Mouse (Mus musculus) embryonic facial prominence, embryonic 13.5 days (tissue): Measurements from ENCODE around the gene Insl5. TPM values are rescaled to one million over a fixed set of nuclear protein-coding genes. Genes with fewer than 3 reads are reported as not detected.

Experiments used
- ATAC-seq: fragments of 200-750 bp; cut with Nextera tagmentation; 2 replicates; pipeline ENCODE4 v1.8.0; 2017; ENCODE audit warnings: low read depth; ENCODE audit not compliant: insufficient number of reproducible peaks, insufficient read depth, low FRiP score, low TSS enrichment
- H3K27ac ChIP-seq: fragments of 300-500 bp; sonication (generic); 2 replicates; pipeline ENCODE4 v1.5.1; 2015; ENCODE audit warnings: moderate library complexity, mild to moderate bottlenecking, inconsistent platforms
- H3K27me3 ChIP-seq: fragments of 300-500 bp; sonication (generic); 2 replicates; pipeline ENCODE4 v1.6.1; 2015; ENCODE audit warnings: mild to moderate bottlenecking, inconsistent platforms
- H3K36me3 ChIP-seq: fragments of 300-500 bp; sonication (generic); 2 replicates; pipeline ENCODE4 v1.6.1; 2015; ENCODE audit warnings: mild to moderate bottlenecking, inconsistent platforms
- H3K4me1 ChIP-seq: fragments of 300-500 bp; sonication (generic); 2 replicates; pipeline ENCODE4 v1.6.1; 2015; ENCODE audit warnings: inconsistent platforms
- H3K4me2 ChIP-seq: fragments of 300-500 bp; sonication (generic); 2 replicates; pipeline ENCODE4 v1.6.1; 2015; ENCODE audit warnings: moderate library complexity, mild to moderate bottlenecking, inconsistent platforms
- H3K4me3 ChIP-seq: fragments of 300-500 bp; sonication (generic); 2 replicates; pipeline ENCODE4 v1.5.1; 2015; ENCODE audit warnings: mild to moderate bottlenecking, inconsistent platforms
- H3K9ac ChIP-seq: fragments of 300-500 bp; sonication (generic); 2 replicates; pipeline ENCODE4 v1.6.1; 2015; ENCODE audit warnings: mild to moderate bottlenecking, inconsistent platforms
- H3K9me3 ChIP-seq: fragments of 300-500 bp; sonication (generic); 2 replicates; pipeline ENCODE4 v1.6.1; 2016; ENCODE audit warnings: inconsistent platforms
- WGBS: fragments of 180-500 bp; shearing (Covaris S2); methylation state at CpG from one replicate; pipeline ENCODE4 v1.1.7; 2015; ENCODE audit warnings: mixed read lengths; 5-methylcytosine and 5-hydroxymethylcytosine counted together
- polyA plus RNA-seq: library from polyadenylated mRNA; unstranded; fragments of >200 nt; fragmentation: Nextera tagmentation; extraction: Ambion mirVana; gene quantifications from 2 replicates; pipeline ENCODE4 v1.2.1, GENCODE M21; 2015

Gene Insl5
- polyA plus RNA-seq, 1 experiment from 2014 or later = not detected

DNA sequence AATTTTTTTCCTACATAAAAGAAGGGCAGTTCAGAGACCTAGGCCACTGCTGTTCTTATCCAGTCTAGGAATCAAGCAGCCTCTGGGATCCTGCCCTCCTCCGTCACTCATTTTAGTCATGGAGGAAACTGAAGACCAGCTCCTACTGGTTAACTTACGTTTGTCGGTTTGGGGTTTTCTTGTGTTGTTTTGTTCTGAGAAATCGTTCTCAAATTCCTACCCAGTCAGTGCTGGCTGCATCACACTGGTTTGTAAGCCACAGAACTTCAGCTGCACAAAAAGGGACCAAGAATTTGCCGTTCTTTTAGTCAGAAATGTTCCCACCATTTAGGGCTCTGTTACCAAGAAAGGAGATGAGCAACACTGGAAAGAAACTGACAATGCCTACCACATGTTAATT, 37.3 kb downstream of the Insl5 start:
- H3K27ac ChIP-seq = 0 out of 2 replicates have a peak overlapping the region, but pooled peaks have one; percentile 39
- H3K4me1 ChIP-seq = peaks cover 19% of the 10 kb centered on the region
- H3K9me3 ChIP-seq = no peaks in the 10 kb centered on the region
- no peak overlapping the region for H3K4me3 ChIP-seq
- no peak overlapping the region for H3K4me2 ChIP-seq
- no peak overlapping the region for H3K9ac ChIP-seq
- no peaks in the 10 kb centered on the region for H3K27me3 ChIP-seq
- no peaks in the 10 kb centered on the region for H3K36me3 ChIP-seq
- WGBS = 33% methylated on average over 5 of the region's 5 CpGs
- ATAC-seq = no peak

DNA sequence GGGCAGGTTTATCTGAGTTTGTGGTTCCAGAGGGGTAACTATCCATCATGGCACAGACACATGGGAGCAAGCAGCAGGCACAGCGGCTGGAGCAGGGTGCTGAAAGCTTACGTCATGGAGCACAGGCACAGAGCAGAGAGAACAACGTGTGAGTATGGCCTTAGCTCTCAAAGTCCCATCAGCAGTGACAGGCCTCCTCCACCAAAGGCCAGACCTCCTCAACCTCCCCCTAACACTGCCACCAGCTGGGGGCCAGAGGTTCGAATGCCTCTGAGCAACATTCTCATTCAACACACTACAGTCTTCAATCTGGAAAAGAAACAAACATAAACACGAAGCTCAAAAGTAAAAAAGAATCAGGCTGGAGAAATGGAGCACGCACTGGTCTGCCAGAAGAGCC, 38.1 kb downstream of the Insl5 start:
- ATAC-seq = no peak
- Histone ChIP-seq H3K9me3 (no peaks in the 10 kb centered on the region), H3K27me3 (no peaks in the 10 kb centered on the region), H3K4me2 (no peak overlapping the region), H3K9ac (no peak overlapping the region), H3K27ac (no peak overlapping the region), H3K4me3 (no peak overlapping the region), H3K36me3 (no peaks in the 10 kb centered on the region), H3K4me1 (peaks cover 19% of the 10 kb centered on the region)
- 80% methylated on average over 6 of the region's 6 CpGs for WGBS

DNA sequence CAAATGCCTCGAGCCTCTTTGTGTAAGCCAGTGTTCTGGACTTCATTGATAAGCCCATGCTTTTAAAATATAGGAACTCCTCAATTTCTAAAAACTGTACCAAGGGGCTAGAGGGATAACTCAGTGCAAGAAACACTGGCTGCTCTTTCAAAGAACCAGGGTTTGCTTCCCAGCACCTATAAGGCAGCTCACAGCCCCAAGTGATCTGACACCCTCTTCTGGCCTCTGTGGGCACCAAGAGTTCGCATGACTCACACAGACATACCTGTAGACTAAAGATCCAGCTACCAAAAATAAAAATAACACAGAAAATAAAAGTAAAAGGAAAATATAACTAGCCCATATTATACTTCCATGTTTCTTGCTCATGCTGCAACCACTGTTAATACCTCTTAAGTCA, 38.9 kb downstream of the Insl5 start:
- Histone ChIP-seq H3K27me3 (no peaks in the 10 kb centered on the region), H3K4me1 (peaks cover 19% of the 10 kb centered on the region), H3K27ac (no peak overlapping the region), H3K9me3 (no peaks in the 10 kb centered on the region), H3K9ac (no peak overlapping the region), H3K36me3 (no peaks in the 10 kb centered on the region), H3K4me3 (no peak overlapping the region), H3K4me2 (no peak overlapping the region)
- WGBS = 64% methylated on average over 2 of the region's 2 CpGs
- ATAC-seq = no peak

DNA sequence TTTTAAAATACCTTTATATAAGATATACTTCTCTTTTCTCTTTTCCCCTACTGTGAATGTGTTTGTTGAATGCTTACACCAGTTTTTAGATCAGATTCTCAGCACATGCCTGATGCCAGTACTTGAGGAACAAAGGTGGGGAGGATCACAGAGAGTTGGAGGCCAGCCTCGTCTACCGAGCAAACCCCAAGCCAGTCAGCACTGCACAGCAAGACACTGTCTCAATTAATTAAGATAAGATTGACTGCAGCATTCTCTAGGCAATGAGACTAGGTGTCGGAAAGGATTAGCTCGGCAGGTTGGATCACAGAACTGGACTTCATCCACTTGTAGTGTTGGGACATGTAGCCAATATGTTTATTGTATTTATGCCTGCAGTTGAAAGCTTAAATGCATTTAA, 39.3 kb downstream of the Insl5 start:
- no peak for ATAC-seq

DNA sequence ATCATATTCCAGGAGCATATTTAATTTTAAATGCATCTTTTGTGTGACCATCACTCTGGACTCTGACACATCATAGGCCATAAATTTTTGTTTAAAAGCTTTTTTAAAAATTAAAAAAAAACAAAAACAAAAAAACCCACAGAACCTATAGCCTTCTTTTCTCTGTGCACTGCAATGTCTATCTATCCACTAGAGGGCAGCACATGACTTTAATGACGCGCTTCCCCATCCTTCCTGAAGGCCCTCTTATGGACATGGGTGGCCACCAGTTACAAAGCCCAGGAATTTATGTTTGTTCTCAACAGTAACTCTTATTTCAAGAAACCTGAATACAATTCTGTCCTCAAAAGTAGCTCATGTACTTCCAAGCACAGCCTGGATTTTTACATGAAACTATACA, 39.7 kb downstream of the Insl5 start:
- no peak for ATAC-seq
- Histone ChIP-seq H3K9ac (no peak overlapping the region), H3K4me1 (peaks cover 17% of the 10 kb centered on the region), H3K27ac (no peak overlapping the region), H3K27me3 (no peaks in the 10 kb centered on the region), H3K4me2 (no peak overlapping the region), H3K36me3 (no peaks in the 10 kb centered on the region), H3K9me3 (no peaks in the 10 kb centered on the region), H3K4me3 (no peak overlapping the region)
- 0% methylated on average over 2 of the region's 2 CpGs for WGBS

More for the DNA sequence above, 39.3 kb downstream of the Insl5 start:
- H3K4me1 ChIP-seq = peaks cover 20% of the 10 kb centered on the region
- no peak overlapping the region for H3K4me2 ChIP-seq
- H3K36me3 ChIP-seq = no peaks in the 10 kb centered on the region
- WGBS = 62% methylated on average over 4 of the region's 4 CpGs
- no peaks in the 10 kb centered on the region for H3K27me3 ChIP-seq
- H3K27ac ChIP-seq = no peak overlapping the region
- H3K4me3 ChIP-seq = no peak overlapping the region
- H3K9ac ChIP-seq = no peak overlapping the region
- H3K9me3 ChIP-seq = no peaks in the 10 kb centered on the region

DNA sequence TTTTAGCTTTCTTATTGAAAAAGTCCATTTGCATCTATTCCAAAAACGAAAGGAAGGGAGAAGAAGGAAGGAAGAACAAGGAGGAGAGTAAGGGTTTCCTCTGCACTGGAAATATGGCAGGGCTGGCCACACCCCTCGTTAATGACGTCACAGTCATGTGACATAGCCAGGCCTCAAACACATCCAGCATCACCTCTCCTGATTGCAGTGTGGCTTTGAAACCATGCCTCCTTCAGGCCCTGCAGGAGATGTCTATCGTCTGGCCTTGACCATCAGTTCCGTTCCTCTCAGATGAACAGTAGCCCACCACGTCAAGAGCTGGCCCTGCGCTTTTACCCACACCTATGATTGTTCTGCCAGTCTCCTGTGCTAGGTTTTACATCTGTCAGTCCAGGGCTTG, 40.5 kb downstream of the Insl5 start:
- 74% methylated on average over 7 of the region's 7 CpGs for WGBS
- Histone ChIP-seq H3K27ac (no peak overlapping the region), H3K36me3 (no peaks in the 10 kb centered on the region), H3K4me1 (peaks cover 10% of the 10 kb centered on the region), H3K9me3 (no peaks in the 10 kb centered on the region), H3K4me2 (no peak overlapping the region), H3K9ac (no peak overlapping the region), H3K4me3 (no peak overlapping the region), H3K27me3 (no peaks in the 10 kb centered on the region)
- ATAC-seq = no peak

DNA sequence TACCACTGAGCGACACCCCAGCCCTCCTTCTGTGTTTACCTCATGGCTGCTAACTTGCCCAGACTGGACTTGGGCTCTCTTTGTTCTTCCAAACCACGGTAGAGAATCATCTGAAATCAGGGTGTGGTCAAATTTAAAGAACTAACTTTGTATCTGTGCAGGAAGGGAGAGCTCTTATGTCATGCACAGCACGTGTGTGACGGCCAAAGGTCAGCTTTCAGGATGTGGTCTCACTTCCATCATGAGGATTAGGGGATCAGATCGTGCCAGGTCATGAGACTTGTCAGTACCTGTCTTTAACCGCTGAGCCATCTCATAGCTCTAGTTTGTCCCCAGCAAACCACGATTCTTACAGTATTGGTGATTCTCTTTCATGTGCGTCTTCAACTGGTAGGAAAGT, 44.9 kb downstream of the Insl5 start:
- ATAC-seq = no peak
- Histone ChIP-seq H3K4me3 (no peak overlapping the region), H3K4me1 (peaks cover 17% of the 10 kb centered on the region), H3K9me3 (no peaks in the 10 kb centered on the region), H3K4me2 (no peak overlapping the region), H3K36me3 (no peaks in the 10 kb centered on the region), H3K27me3 (peaks cover 5% of the 10 kb centered on the region), H3K9ac (no peak overlapping the region), H3K27ac (no peak overlapping the region)
- 68% methylated on average over 8 of the region's 8 CpGs for WGBS

DNA sequence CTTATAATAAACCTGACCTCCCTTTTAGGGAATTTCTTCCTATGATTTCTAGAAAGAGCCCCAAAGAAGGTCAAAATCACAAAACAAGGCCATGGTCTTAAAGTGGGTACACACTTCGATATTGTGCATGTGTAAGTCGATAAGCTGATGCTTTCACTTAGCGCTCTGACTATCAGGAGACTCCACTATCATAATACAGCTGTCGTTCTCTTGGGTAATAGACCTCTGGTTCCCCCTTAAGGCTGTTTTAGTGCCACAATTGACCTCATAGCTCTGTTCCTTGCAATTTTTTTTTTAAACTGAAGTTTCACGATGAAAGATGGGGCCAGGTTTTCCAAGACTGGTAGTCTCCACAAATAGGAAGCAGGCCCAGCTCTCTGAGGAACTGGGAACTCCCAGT, 47.3 kb downstream of the Insl5 start:
- H3K9ac ChIP-seq = no peak overlapping the region
- H3K9me3 ChIP-seq = no peaks in the 10 kb centered on the region
- H3K36me3 ChIP-seq = no peaks in the 10 kb centered on the region
- peaks cover 5% of the 10 kb centered on the region for H3K27me3 ChIP-seq
- peak overlapping the region; percentile 82 for H3K4me2 ChIP-seq
- ATAC-seq = no peak
- H3K27ac ChIP-seq = no peak overlapping the region
- WGBS = 49% methylated on average over 5 of the region's 5 CpGs
- peaks cover 22% of the 10 kb centered on the region for H3K4me1 ChIP-seq
- peak overlapping the region; percentile 44; the same call in 1 of the 2 replicates for H3K4me3 ChIP-seq

DNA sequence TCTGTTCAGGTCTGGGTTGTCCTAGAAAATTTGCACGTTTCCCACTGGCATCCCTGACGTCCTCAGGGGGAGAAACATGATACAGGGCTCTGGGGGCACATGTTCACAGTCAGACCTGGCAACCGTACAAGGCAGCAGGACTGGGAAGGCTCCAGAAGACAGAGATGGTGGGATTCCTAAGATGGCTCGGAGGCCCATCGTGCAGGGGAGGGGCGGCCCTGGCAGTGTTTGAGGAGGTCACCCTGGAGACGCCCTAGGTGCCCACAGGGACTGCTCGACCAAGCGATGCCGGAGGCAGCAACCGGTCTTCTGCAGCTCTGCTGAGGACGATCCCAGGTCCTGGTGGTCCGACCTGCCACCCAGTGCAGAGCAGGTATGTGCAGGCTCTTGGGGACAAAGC, 48.2 kb downstream of the Insl5 start, which contains the start of gene Tctex1d1:
TSS of gene Tctex1d1 (plus strand) at position 167 of the 400 bp plus-strand sequence.
- WGBS = under 1% methylated on average over 13 of the region's 13 CpGs
- Histone ChIP-seq H3K27me3 (peaks cover 5% of the 10 kb centered on the region), H3K9me3 (no peaks in the 10 kb centered on the region), H3K4me1 (peaks cover 22% of the 10 kb centered on the region), H3K36me3 (no peaks in the 10 kb centered on the region), H3K4me2 (peak within 1 kb of the TSS; percentile 82), H3K9ac (peak within 1 kb of the TSS; percentile 61), H3K4me3 (peak within 1 kb of the TSS; percentile 44), H3K27ac (no peak within 1 kb of the TSS)
- ATAC-seq = no peak

DNA sequence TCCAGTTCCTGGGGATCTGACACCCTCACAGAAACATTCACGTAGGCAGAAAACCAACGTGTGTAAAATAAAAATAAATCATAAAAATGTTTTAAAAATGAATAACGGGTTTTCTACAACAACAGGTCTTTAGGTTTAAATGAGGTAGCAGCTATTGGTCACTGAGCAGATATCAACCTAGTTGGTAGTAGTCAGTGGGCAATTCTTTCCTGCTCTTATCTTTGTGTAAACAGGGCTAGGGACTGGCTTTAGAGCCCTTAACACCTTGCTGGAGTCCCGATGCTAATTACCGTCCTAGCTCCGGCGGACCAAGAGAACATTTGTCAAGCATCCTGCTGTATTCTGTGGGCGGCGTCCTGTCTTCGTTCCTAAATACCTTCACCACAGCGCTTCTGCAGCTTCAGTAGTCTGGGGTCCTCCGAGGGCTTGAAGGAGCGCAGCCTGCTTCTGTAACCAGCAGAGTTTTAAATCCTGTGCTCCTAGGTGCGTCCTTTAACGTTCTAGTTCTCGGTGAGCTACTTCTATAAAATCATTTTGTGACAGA, 48.8 kb downstream of the Insl5 start:
- Histone ChIP-seq H3K4me2 (peak overlapping the region; percentile 82), H3K9me3 (no peaks in the 10 kb centered on the region), H3K4me3 (peak overlapping the region; percentile 44), H3K36me3 (no peaks in the 10 kb centered on the region), H3K27me3 (peaks cover 5% of the 10 kb centered on the region), H3K9ac (peak overlapping the region; percentile 12; the same call in 1 of the 2 replicates), H3K27ac (no peak overlapping the region), H3K4me1 (peaks cover 22% of the 10 kb centered on the region)
- WGBS = 12% methylated on average over 16 of the region's 16 CpGs
- ATAC-seq = no peak

DNA sequence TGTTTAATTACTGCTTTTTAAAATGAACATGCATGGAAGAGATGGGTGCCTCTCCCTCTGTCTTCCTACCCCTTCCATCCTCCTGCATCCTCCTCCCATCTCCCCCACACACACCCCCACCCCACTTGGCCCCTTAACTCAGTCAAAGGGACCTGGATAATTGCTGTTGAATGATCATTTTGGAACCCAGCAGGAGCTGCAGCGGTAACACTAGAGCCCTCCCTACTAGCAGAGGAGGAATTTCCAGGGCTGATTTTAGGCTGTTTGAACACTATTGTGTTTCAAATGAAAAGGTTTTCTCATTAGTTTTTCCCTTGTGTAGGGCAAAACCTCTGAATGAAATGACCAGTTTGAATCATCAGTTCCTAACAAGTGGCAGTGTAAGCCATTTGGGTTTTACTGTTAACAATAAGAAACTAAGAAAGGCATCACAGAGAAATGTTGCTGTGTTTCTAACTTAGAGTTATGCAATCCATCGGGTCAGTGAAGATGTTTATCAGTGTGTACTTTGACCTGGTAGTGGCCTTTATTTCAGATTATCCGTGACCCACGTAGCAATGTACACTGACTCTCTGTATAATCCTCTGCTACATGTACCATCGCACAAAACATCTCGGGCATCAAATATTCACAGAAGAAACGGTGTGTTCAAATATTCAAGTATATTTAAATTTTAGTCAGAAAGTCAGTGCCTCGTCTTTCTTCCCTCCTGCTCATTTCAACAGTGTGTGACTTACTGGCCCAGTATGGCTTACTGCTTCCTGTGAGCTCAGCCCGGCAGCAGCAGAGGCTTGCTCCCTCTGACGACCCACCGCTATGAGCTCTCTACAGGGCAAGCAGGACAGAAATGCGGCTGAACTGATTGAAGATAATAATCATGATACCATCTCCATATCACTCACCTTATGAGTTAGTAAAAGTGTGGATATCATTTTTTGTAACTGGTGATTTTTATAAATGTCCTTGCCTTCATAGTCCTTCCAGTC, 50.1 kb downstream of the Insl5 start:
- Histone ChIP-seq H3K27ac (no peak overlapping the region), H3K9ac (no peak overlapping the region), H3K4me1 (peaks cover 17% of the 10 kb centered on the region), H3K36me3 (no peaks in the 10 kb centered on the region), H3K4me2 (no peak overlapping the region), H3K9me3 (no peaks in the 10 kb centered on the region), H3K27me3 (peaks cover 5% of the 10 kb centered on the region), H3K4me3 (no peak overlapping the region)
- ATAC-seq = no peak
- WGBS = 36% methylated on average over 12 of the region's 12 CpGs

DNA sequence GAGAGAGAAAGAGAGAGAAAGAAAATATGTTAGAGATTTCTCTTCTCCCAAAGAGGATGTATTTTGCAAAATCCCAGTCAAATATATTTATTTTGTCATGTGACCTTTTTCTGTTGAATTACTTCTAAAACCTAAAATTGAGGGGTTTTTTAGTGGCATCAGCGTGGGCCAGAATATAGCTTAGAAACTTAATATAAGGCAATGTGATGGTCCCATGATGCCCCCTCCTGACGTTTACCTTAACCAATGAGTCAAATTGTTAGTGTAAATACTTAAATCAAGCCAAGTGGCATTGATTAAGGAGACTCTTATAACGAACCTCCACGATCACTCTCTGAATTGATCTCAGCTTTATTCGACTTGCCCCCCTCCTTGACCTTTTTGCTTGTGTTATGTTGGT, 52.5 kb downstream of the Insl5 start:
- no peak overlapping the region for H3K9ac ChIP-seq
- peaks cover 17% of the 10 kb centered on the region for H3K4me1 ChIP-seq
- 41% methylated on average over 5 of the region's 5 CpGs for WGBS
- H3K4me3 ChIP-seq = no peak overlapping the region
- no peaks in the 10 kb centered on the region for H3K36me3 ChIP-seq
- H3K9me3 ChIP-seq = no peaks in the 10 kb centered on the region
- H3K4me2 ChIP-seq = no peak overlapping the region
- 0 out of 2 replicates have a peak, but pooled peaks cover 2% of the 10 kb centered on the region for H3K27me3 ChIP-seq
- ATAC-seq = no peak
- no peak overlapping the region for H3K27ac ChIP-seq
